Mouse (Mus musculus) left cerebral cortex, postnatal 4 days (tissue): ENCODE data around the gene Krtap28-13. TPM values are rescaled to one million over a fixed set of nuclear protein-coding genes. Genes with fewer than 3 reads are reported as not detected.

ENCODE experiments used
- DNase-seq: peaks from one replicate; pipeline ENCODE4 v3.0.0-alpha.2; 2022
- intact Hi-C: fragments of 180-260 bp; cut with DNase I; formaldehyde crosslinking; loops from one replicate; pipeline ENCODE4 v1.15.1; 2025
- total RNA-seq, 2 experiments: library from RNA; stranded (reverse); gene quantifications; 2 replicates each; pipeline ENCODE4 v1.2.3; 2021

The Krtap28-13 gene
- total RNA-seq, 2 experiments from 2014 or later, result not detected

DNA sequence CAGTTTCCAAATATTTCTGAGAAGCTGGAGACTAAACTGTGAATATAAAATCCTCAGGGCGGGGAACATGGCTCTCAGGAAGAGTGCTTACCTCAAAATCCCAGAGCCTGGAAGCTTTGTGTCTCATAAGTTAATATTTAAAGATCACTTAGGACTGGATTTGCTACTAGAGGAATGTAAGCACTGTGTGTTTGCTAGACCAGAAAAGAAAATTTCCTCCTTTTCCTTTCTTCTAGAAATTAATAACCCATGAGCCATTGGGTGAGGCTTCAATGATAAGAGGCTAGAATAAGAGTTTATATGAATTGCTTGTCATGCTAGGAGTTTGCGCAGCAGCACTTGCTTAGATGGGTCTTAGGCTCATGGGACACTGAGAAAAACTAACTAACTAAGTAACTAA lies 24.1 kb downstream of the Krtap28-13 start:
- intact Hi-C loops, result no loop called here
- DNase-seq, result no peak

GRCm38 (mm10) chr1:83091268-83091667 lies 30.5 kb downstream of the Krtap28-13 start:
- DNase-seq, result no peak
- intact Hi-C loops, result no loop called here

- intact Hi-C loops, result no loop called here
Observed at GRCm38 (mm10) chr1:83096935-83097334, 36.2 kb downstream of the Krtap28-13 start.

GRCm38 (mm10) chr1:83099160-83099559 lies 38.4 kb downstream of the Krtap28-13 start:
- DNase-seq, result no peak
- intact Hi-C loops, result no loop called here

More at GRCm38 (mm10) chr1:83096935-83097334, 36.2 kb downstream of the Krtap28-13 start:
- no peak for DNase-seq

- intact Hi-C loops, result no loop called here
- no peak for DNase-seq
Observed at GRCm38 (mm10) chr1:83099580-83100137, 38.9 kb downstream of the Krtap28-13 start.

DNA sequence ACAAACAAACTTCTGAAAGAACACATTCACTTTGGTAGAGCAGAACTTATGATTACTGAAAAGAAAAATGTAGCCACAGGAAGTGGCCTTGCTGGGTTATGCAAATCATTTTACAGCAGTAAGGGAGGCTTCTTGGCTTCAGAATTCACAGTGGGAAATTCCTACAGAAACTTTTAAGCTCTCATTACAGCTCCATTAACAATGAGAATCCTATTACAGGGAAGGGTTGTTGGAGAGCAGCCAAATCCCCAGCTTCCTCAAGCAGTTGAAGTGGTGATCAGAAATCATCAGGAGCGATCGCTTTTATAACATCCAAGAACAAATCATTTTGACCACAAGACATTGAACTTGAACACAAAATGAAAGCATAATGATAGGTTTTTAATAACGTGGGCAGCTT lies 41.2 kb downstream of the Krtap28-13 start:
- intact Hi-C loops, result no loop called here
- DNase-seq, result peak; percentile 12

DNA sequence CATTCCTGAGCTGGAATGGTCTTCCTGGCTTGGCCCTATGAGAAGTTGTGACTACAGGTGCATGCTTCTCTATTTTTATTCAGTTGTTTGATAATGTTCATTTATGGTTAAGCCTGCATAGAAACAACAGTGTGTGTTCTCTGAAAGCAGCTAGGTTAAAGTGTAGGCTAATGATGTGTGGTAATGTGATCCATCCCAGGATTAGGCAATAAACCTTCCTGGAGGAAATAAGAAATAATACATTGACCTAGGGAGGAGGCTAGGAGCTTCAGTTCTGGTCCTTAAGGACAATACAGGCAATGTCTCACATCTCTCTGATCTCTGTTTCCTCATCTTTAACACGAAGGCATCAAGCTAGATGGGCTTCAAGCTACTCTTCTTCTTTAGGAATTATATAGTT lies 44.7 kb downstream of the Krtap28-13 start:
- DNase-seq, result no peak
- intact Hi-C loops, result no loop called here

DNA sequence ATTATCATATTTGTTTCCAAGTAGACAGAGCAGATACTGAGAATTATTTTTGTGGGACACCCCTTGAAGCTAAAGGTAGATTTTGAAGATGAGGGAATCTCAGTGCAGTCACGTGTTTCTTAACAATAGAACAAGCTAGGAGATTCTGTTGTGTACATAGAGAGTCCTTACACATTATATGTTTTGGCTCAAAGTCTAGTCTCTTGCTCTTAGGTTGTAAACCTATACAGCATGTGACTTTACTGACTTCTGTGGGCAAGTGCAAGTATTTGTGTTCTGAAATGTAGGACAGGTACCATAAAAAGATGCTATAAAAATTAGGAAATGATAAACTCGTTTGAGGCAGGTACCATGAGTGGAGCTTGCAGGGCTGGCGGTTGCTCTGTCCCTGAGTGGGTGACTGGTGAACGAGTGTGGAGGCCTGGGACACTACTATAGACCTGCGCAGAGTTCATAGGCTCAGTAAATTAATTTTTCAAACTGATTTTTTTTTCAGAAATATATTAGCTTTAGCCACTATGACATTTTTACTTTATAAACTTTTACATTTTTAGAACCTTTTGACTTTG lies 46.8 kb downstream of the Krtap28-13 start:
- no peak for DNase-seq
- intact Hi-C loops, result no loop called here

- intact Hi-C loops, result no loop called here
- DNase-seq, result no peak
Observed at GRCm38 (mm10) chr1:83110992-83111391, 50.3 kb downstream of the Krtap28-13 start.

Other genes with a start within 250 kb of the Krtap28-13 start
- 100 to 1,000 TPM in 1 of 2 experiments, 10 to 100 TPM in 1; 96.1 to 106 TPM for gene Agfg1, start 221.4 kb upstream of the Krtap28-13 start, total RNA-seq
- gene A030005L19Rik, start 147.6 kb upstream of the Krtap28-13 start, total RNA-seq, result under 1 TPM; 0.46 to 0.84 TPM
- not detected for gene A030014E15Rik, start 136.0 kb upstream of the Krtap28-13 start, total RNA-seq
- gene Gm6217, start 129.5 kb upstream of the Krtap28-13 start, total RNA-seq, result not detected
- gene A030003K21Rik, start 117.5 kb upstream of the Krtap28-13 start, total RNA-seq, result not detected
- not detected for gene Gm7544, start 104.9 kb upstream of the Krtap28-13 start, total RNA-seq
- not detected for gene Gm47955, start 100.6 kb upstream of the Krtap28-13 start, total RNA-seq
- not detected for gene Gm47959, start 60.4 kb upstream of the Krtap28-13 start, total RNA-seq
- under 1 TPM; 0.64 to 0.94 TPM for gene Slc19a3, start 22.5 kb upstream of the Krtap28-13 start, total RNA-seq
- gene Krtap28-10, start 18.4 kb upstream of the Krtap28-13 start, total RNA-seq, result not detected
- not detected for gene Gm47969, start 16.0 kb upstream of the Krtap28-13 start, total RNA-seq
- gene A030005K14Rik, start 1.6 kb upstream of the Krtap28-13 start, total RNA-seq, result not detected
- not detected for gene Ccl20, start 55.8 kb downstream of the Krtap28-13 start, total RNA-seq
- gene Daw1, start 98.8 kb downstream of the Krtap28-13 start, total RNA-seq, result under 1 TPM; 0.56 to 0.90 TPM